8 mouse cellular contexts compared by ENCODE assay signal in genomic region chr4:106232499-106232970, GRCm38 (mm10).
DNase-seq lines count a peak whose midpoint lies in the region; ATAC-seq and TF ChIP-seq lines count a peak whose summit lies in the region.

No protein-coding gene starts in this region.

- no peak for DNase-seq in kidney, adult 9 months
- DNase-seq in embryo, embryonic 10.5 days (ENCODE audit: low spot score), result peak; percentile 22
- DNase-seq in left cerebral cortex, adult 11 months (ENCODE audit: low spot score), result peak; percentile 68
- peak; percentile 21 to 58 for DNase-seq in lung, postnatal 4 days
- DNase-seq in thymus, adult 2 months, result peak; percentile 20
- no peak for DNase-seq in adrenal gland, postnatal 14 days

- no peaks in the 10 kb centered on the region for H3K27me3 ChIP-seq in kidney, embryonic 16.5 days (ENCODE audit: insufficient read depth, low read length)
- H3K27me3 ChIP-seq in heart, embryonic 14.5 days (ENCODE audit: control insufficient read depth, insufficient read depth, low read length), result no peaks in the 10 kb centered on the region
- no peaks in the 10 kb centered on the region for H3K27me3 ChIP-seq in thymus, adult 2 months (ENCODE audit: control insufficient read depth, insufficient read depth, low read length)

- no peak for ATAC-seq in kidney, embryonic 16.5 days (ENCODE audit: low FRiP score, low TSS enrichment)
- ATAC-seq in heart, embryonic 14.5 days (ENCODE audit: insufficient number of reproducible peaks, insufficient read depth, low FRiP score, low read depth), result peak; percentile 43

- no peaks in the 10 kb centered on the region for H3K9me3 ChIP-seq in kidney, embryonic 16.5 days (ENCODE audit: low read length)
- H3K9me3 ChIP-seq in heart, embryonic 14.5 days (ENCODE audit: control insufficient read depth, low read length), result peaks cover 6% of the 10 kb centered on the region; the same call in 1 of the 2 replicates

- peaks cover 7% of the 10 kb centered on the region for H3K4me1 ChIP-seq in kidney, embryonic 16.5 days (ENCODE audit: insufficient read depth, low read length)
- peaks cover 5 to 10% of the 10 kb centered on the region in 2 experiments for H3K4me1 ChIP-seq in heart, embryonic 14.5 days (ENCODE audit: control insufficient read depth in 2 of 2, insufficient read depth in 2 of 2, low read length in 2 of 2)
- peaks cover 6% of the 10 kb centered on the region for H3K4me1 ChIP-seq in thymus, adult 2 months (replicated peaks; ENCODE audit: control insufficient read depth, insufficient read depth, low read length)

- no peak overlapping the region for H3K4me2 ChIP-seq in kidney, embryonic 16.5 days (replicated peaks; ENCODE audit: low read depth, low read length)
- H3K4me2 ChIP-seq in heart, embryonic 14.5 days (ENCODE audit: low read length), result no peak overlapping the region

- TF ChIP-seq CTCF in thymus, adult 2 months (IDR thresholded peaks at IDR 0.05; ENCODE audit: borderline replicate concordance, control insufficient read depth, extremely low read depth, insufficient read depth, low read length, poor library complexity), result no peak

- WGBS in kidney, embryonic 16.5 days, result 9% methylated on average over 9 of the region's 9 CpGs
- 12% methylated on average over 9 of the region's 9 CpGs for WGBS in heart, embryonic 14.5 days
- 44% methylated on average over 9 of the region's 9 CpGs for WGBS in thymus, adult 2 months

- no peaks in the 10 kb centered on the region for H3K36me3 ChIP-seq in kidney, embryonic 16.5 days (ENCODE audit: insufficient read depth, low read length)
- H3K36me3 ChIP-seq in heart, embryonic 14.5 days (ENCODE audit: control insufficient read depth, insufficient read depth, low read length), result no peaks in the 10 kb centered on the region
- H3K36me3 ChIP-seq in thymus, adult 2 months (ENCODE audit: control insufficient read depth, insufficient read depth, low read length), result no peaks in the 10 kb centered on the region

- H3K9ac ChIP-seq in kidney, embryonic 16.5 days (replicated peaks; ENCODE audit: low read length), result peak overlapping the region; percentile 29; the same call in 1 of the 2 replicates
- H3K9ac ChIP-seq in heart, embryonic 14.5 days (ENCODE audit: low read length), result no peak overlapping the region

- H3K27ac ChIP-seq in kidney, embryonic 16.5 days (ENCODE audit: low read length), result peak overlapping the region; percentile 50; the same call in 1 of the 2 replicates
- H3K27ac ChIP-seq in heart, embryonic 14.5 days (replicated peaks in 1 of 2; ENCODE audit: control insufficient read depth in 1 of 2, insufficient read depth in 1 of 2, low read depth in 2 of 2, low read length in 2 of 2), result peak overlapping the region; percentile 54 to 61; a peak in 3 of 4 replicates
- peak overlapping the region; percentile 31 for H3K27ac ChIP-seq in thymus, adult 2 months (ENCODE audit: control insufficient read depth, insufficient read depth, low read length)

- H3K4me3 ChIP-seq in kidney, embryonic 16.5 days (ENCODE audit: low read length), result no peak overlapping the region
- H3K4me3 ChIP-seq in heart, embryonic 14.5 days (ENCODE audit: control insufficient read depth in 1 of 2, insufficient read depth in 1 of 2, low read depth in 1 of 2, low read length in 2 of 2), result no peak overlapping the region
- peak overlapping the region; percentile 32; the same call in 1 of the 2 replicates for H3K4me3 ChIP-seq in thymus, adult 2 months (ENCODE audit: control insufficient read depth, insufficient read depth, low read length)

- TF ChIP-seq POLR2A in thymus, adult 2 months (IDR thresholded peaks at IDR 0.05; ENCODE audit: control insufficient read depth, extremely low read depth, insufficient read depth, low read length, poor library complexity), result no peak

Comparison
In these comparisons a context has a peak if more than half of its experiments do, and no peak if none do; other contexts are left out.
1. DNase-seq: peak in embryo, embryonic 10.5 days (single experiment), left cerebral cortex, adult 11 months (single experiment), lung, postnatal 4 days (2 of 2) and thymus, adult 2 months (single experiment); none in kidney, adult 9 months (single experiment) and adrenal gland, postnatal 14 days (single experiment).
2. Peak in every context shown above with its lines, with median percentiles within 50 percentile points of each other: H3K27ac ChIP-seq.